Mouse (Mus musculus) liver, adult 2 months (tissue): ENCODE measurements at regions not wholly inside any gene's neighbourhood (a gene's known extent, or its start where the extent isn't known, plus 50 kb on each side); places are given as distances from the start of the nearest gene placed in this dataset.

Experiments used
- CTCF ChIP-seq: fragments of 200-500 bp; IDR thresholded peaks from 2 replicates; pipeline ENCODE4 v1.5.1; 2011; ENCODE audit warnings: low read depth, low read length, control low read depth
- POLR2A ChIP-seq: fragments of 200-500 bp; IDR thresholded peaks from 2 replicates; pipeline ENCODE4 v1.6.1; 2011; ENCODE audit warnings: low read length, control low read depth; ENCODE audit not compliant: insufficient read depth; ENCODE audit errors: extremely low read depth

GRCm38 (mm10) chr4:33850249-33850648 is 74.1 kb upstream of the Cnr1 start:
- no peak for TF ChIP-seq CTCF
- TF ChIP-seq POLR2A: no peak
